In the genomic region with DNA sequence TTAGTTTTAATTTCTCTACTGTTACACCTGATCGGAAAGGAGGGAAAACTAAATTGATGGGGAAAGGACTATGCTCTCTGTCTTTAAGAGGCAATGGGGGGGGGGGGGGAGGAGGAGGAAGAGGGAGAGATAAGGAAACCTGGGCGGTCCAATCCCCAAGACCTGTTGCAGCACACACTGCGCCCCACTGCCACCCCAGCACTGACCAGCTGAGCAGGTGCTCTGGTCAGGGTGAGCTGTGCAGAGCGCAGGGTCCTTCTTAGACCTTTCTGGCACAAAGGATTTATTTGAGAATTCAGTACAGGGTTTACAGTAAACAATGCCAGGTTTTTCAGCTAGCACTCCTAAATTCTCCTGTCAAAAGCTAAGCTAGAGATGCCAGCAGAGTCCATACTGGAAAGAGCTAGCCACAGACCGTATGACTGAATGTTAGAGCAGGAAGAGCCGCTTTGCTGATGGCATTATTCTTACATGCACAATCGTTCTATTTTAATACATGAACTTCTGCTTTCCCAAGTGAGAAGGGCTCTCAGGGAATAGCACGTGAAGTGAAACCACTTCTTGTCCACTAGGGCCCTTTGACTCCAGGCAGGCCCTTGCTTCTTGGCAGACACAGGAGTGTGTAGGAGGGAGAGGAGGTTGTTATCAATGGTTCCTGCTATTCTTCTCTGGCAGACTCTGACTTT, we compare ENCODE assay signal across 8 mouse cellular contexts. TPM values are rescaled to one million over a fixed set of nuclear protein-coding genes. Genes with fewer than 3 reads are reported as not detected.
DNase-seq lines count a peak whose midpoint lies in the region; ATAC-seq lines count a peak whose summit lies in the region.

No protein-coding gene starts in this region.

- peak; percentile 26 for DNase-seq in adrenal gland, adult 2 months
- no peak for DNase-seq in adrenal gland, adult 18-20 months (ENCODE audit: low spot score in 2 of 2)
- peak; percentile 78 for DNase-seq in adipocyte (ENCODE audit: low spot score)
- peak; percentile 71 to 76 for DNase-seq in heart, adult 9 months (ENCODE audit: low spot score in 2 of 2)
- DNase-seq in kidney, postnatal 14 days: peak; percentile 35
- DNase-seq in cerebellum, postnatal 10 days: no peak
- DNase-seq in adrenal gland, postnatal 10 days: no peak

- peak; percentile 69 for ATAC-seq in megakaryocyte-erythroid progenitor cell, adult 5-6 weeks (replicated peaks; ENCODE audit: low FRiP score, low TSS enrichment, poor library complexity, severe bottlenecking)

RNA-seq across cellular contexts. Expression of a gene that starts 49.3 kb away (rescaled TPM):
- 1 to 10 TPM; 1.1 to 2.1 TPM for total RNA-seq in adrenal gland, adult 2 months (2021)
- 0.49 and 0.50 TPM in 2 replicates for polyA plus RNA-seq in adrenal gland, adult 2 months (2012; rRNA removed)
- 1 to 10 TPM in 1 of 2 experiments, under 1 TPM in 1; 0.61 to 1.1 TPM for total RNA-seq in adrenal gland, adult 18-20 months (2021)
- 0.92 TPM in 1 of 2 replicates, not detected in the other for total RNA-seq in megakaryocyte-erythroid progenitor cell, adult 5-6 weeks (2014; fragmentation: Nextera tagmentation)
- not detected in 2 replicates for total RNA-seq in megakaryocyte-erythroid progenitor cell, adult 5-6 weeks (2017)
- 1 to 10 TPM; 1.2 to 1.6 TPM for total RNA-seq in adrenal gland, postnatal 10 days (2021)

Comparison
In these comparisons a context has a peak if more than half of its experiments do, and no peak if none do; other contexts are left out.
1. DNase-seq: peak in adrenal gland, adult 2 months (single experiment), adipocyte (single experiment), heart, adult 9 months (2 of 2) and kidney, postnatal 14 days (single experiment); none in adrenal gland, adult 18-20 months (0 of 2), cerebellum, postnatal 10 days (0 of 2) and adrenal gland, postnatal 10 days (single experiment).